In genomic region chr3:68493170-68493585, GRCm38 (mm10) we compare ENCODE assay signal across 7 mouse cellular contexts.
A peak's percentile ranks its signal among the peaks of the same experiment; 100 is the strongest.
DNase-seq lines count a peak whose midpoint lies in the region; ATAC-seq and TF ChIP-seq lines count a peak whose summit lies in the region.

No protein-coding gene starts in this region.

- TF ChIP-seq POLR2A in MEL (IDR thresholded peaks at IDR 0.05; ENCODE audit: control insufficient read depth in 1 of 2, insufficient read depth in 1 of 2, low read depth in 1 of 2, low read length in 2 of 2, poor library complexity in 1 of 2), result no peak
- TF ChIP-seq POLR2A in bone marrow, adult 2 months (IDR thresholded peaks at IDR 0.05; ENCODE audit: borderline replicate concordance, control insufficient read depth, low read depth, low read length), result no peak

- TF ChIP-seq RAD21 in MEL (IDR thresholded peaks at IDR 0.05; ENCODE audit: low read depth, low read length), result no peak

- no peak for TF ChIP-seq CTCF in MEL (IDR thresholded peaks at IDR 0.05 in 2 of 3, conservative IDR thresholded peaks at IDR 0.05 in 1 of 3; ENCODE audit: control insufficient read depth in 1 of 3, insufficient read depth in 1 of 3, low read depth in 2 of 3, low read length in 3 of 3, poor library complexity in 1 of 3, severe bottlenecking in 1 of 3)
- no peak for TF ChIP-seq CTCF in bone marrow, adult 2 months (IDR thresholded peaks at IDR 0.05; ENCODE audit: control insufficient read depth, insufficient read depth, low read length)

- H3K4me2 ChIP-seq in intestine, embryonic 16.5 days (ENCODE audit: low read depth, low read length), result peak overlapping the region; percentile 97
- peak overlapping the region; percentile 88 for H3K4me2 ChIP-seq in liver, embryonic 16.5 days (ENCODE audit: low read depth, low read length)
- H3K4me2 ChIP-seq in neural tube, embryonic 14.5 days (ENCODE audit: low read depth, low read length), result peak overlapping the region; percentile 91

- peak; percentile 78 for ATAC-seq in intestine, embryonic 16.5 days
- peak; percentile 30 for ATAC-seq in liver, embryonic 16.5 days (ENCODE audit: low read depth)
- ATAC-seq in neural tube, embryonic 14.5 days (ENCODE audit: low read depth), result peak; percentile 0; the same call in 1 of the 2 replicates

- peaks cover 15% of the 10 kb centered on the region for H3K79me2 ChIP-seq in MEL (ENCODE audit: control insufficient read depth, insufficient read depth, low read length, poor library complexity)

- H3K9me3 ChIP-seq in MEL (replicated peaks; ENCODE audit: insufficient read depth, low read length), result no peaks in the 10 kb centered on the region
- no peaks in the 10 kb centered on the region for H3K9me3 ChIP-seq in intestine, embryonic 16.5 days (ENCODE audit: control insufficient read depth, low read length)
- no peaks in the 10 kb centered on the region for H3K9me3 ChIP-seq in liver, embryonic 16.5 days (replicated peaks; ENCODE audit: control insufficient read depth, low read length)
- H3K9me3 ChIP-seq in neural tube, embryonic 14.5 days (ENCODE audit: control insufficient read depth, low read length), result no peaks in the 10 kb centered on the region

- peaks cover 0 to 18% of the 10 kb centered on the region in 2 experiments; a peak in 2 of 4 replicates for H3K36me3 ChIP-seq in MEL (ENCODE audit: control insufficient read depth in 1 of 2, insufficient read depth in 2 of 2, low read length in 2 of 2)
- H3K36me3 ChIP-seq in intestine, embryonic 16.5 days (ENCODE audit: control insufficient read depth, insufficient read depth, low read length), result no peaks in the 10 kb centered on the region
- no peaks in the 10 kb centered on the region for H3K36me3 ChIP-seq in liver, embryonic 16.5 days (ENCODE audit: control insufficient read depth, insufficient read depth)
- no peaks in the 10 kb centered on the region for H3K36me3 ChIP-seq in neural tube, embryonic 14.5 days (ENCODE audit: control insufficient read depth, insufficient read depth, low read length)

- WGBS in bone marrow, adult 2 months, result 1% methylated on average over 12 of the region's 12 CpGs
- 4% methylated on average over 12 of the region's 12 CpGs for WGBS in intestine, embryonic 16.5 days
- WGBS in liver, embryonic 16.5 days (ENCODE audit: insufficient replicate concordance), result 3% methylated on average over 12 of the region's 12 CpGs
- 0% methylated on average over 12 of the region's 12 CpGs for WGBS in neural tube, embryonic 14.5 days

- peak overlapping the region; percentile 64 for H3K27ac ChIP-seq in MEL (ENCODE audit: control insufficient read depth, low read depth, low read length)
- no peak overlapping the region; the same call in 1 of the 2 replicates for H3K27ac ChIP-seq in bone marrow, adult 2 months (ENCODE audit: control insufficient read depth, insufficient read depth, low read depth, low read length, poor library complexity)
- H3K27ac ChIP-seq in intestine, embryonic 16.5 days (ENCODE audit: low read length), result peak overlapping the region; percentile 97
- no peak overlapping the region for H3K27ac ChIP-seq in liver, embryonic 16.5 days (ENCODE audit: low read length)
- peak overlapping the region; percentile 81 for H3K27ac ChIP-seq in neural tube, embryonic 14.5 days (ENCODE audit: low read depth, low read length)

- peak overlapping the region; percentile 91 for H3K9ac ChIP-seq in MEL (ENCODE audit: control insufficient read depth, low read depth, low read length, poor library complexity, severe bottlenecking)
- H3K9ac ChIP-seq in intestine, embryonic 16.5 days (ENCODE audit: low read depth, low read length), result peak overlapping the region; percentile 93
- peak overlapping the region; percentile 40; the same call in 1 of the 2 replicates for H3K9ac ChIP-seq in liver, embryonic 16.5 days (ENCODE audit: low read depth, low read length)
- peak overlapping the region; percentile 71 for H3K9ac ChIP-seq in neural tube, embryonic 14.5 days (replicated peaks; ENCODE audit: low read depth, low read length)

- peak overlapping the region; percentile 94 to 98 for H3K4me3 ChIP-seq in MEL (ENCODE audit: control insufficient read depth in 1 of 2, insufficient read depth in 1 of 2, low read depth in 2 of 2, low read length in 2 of 2)
- H3K4me3 ChIP-seq in bone marrow, adult 2 months (replicated peaks; ENCODE audit: control insufficient read depth, low read depth, low read length), result peak overlapping the region; percentile 39
- H3K4me3 ChIP-seq in intestine, embryonic 16.5 days (ENCODE audit: low read length), result peak overlapping the region; percentile 80
- peak overlapping the region; percentile 65 for H3K4me3 ChIP-seq in liver, embryonic 16.5 days (ENCODE audit: low read depth, low read length)
- peak overlapping the region; percentile 72 for H3K4me3 ChIP-seq in neural tube, embryonic 14.5 days (ENCODE audit: low read depth, low read length)

- peaks cover 9 to 18% of the 10 kb centered on the region in 2 experiments for H3K4me1 ChIP-seq in MEL (ENCODE audit: control insufficient read depth in 1 of 2, insufficient read depth in 2 of 2, low read length in 2 of 2)
- no peaks in the 10 kb centered on the region for H3K4me1 ChIP-seq in bone marrow, adult 2 months (ENCODE audit: control insufficient read depth, insufficient read depth, low read length)
- peaks cover 9% of the 10 kb centered on the region for H3K4me1 ChIP-seq in intestine, embryonic 16.5 days (ENCODE audit: control insufficient read depth, insufficient read depth, low read length)
- peaks cover 20% of the 10 kb centered on the region for H3K4me1 ChIP-seq in liver, embryonic 16.5 days (ENCODE audit: control insufficient read depth, low read depth, low read length)
- H3K4me1 ChIP-seq in neural tube, embryonic 14.5 days (ENCODE audit: control insufficient read depth, insufficient read depth, low read length), result 0 out of 2 replicates have a peak, but pooled peaks cover 9% of the 10 kb centered on the region

- H3K27me3 ChIP-seq in MEL (ENCODE audit: control insufficient read depth in 1 of 2, insufficient read depth in 2 of 2, low read length in 2 of 2), result no peaks in the 10 kb centered on the region
- H3K27me3 ChIP-seq in intestine, embryonic 16.5 days (replicated peaks; ENCODE audit: control insufficient read depth, insufficient read depth, low read length), result no peaks in the 10 kb centered on the region
- H3K27me3 ChIP-seq in liver, embryonic 16.5 days (ENCODE audit: control insufficient read depth, insufficient read depth, low read depth, low read length), result peaks cover 36% of the 10 kb centered on the region
- no peaks in the 10 kb centered on the region for H3K27me3 ChIP-seq in neural tube, embryonic 14.5 days (ENCODE audit: control insufficient read depth, insufficient read depth, low read length)

- peak; percentile 60 for DNase-seq in MEL (ENCODE audit: low read depth, low spot score)
- DNase-seq in forelimb bud, embryonic 11.5 days (ENCODE audit: low read depth, low spot score), result peak; percentile 53
- no peak for DNase-seq in cerebellum, adult 11-12 months

- no peak for TF ChIP-seq EP300 in MEL (IDR thresholded peaks at IDR 0.05; ENCODE audit: low read depth in 1 of 2, low read length in 2 of 2)

TF ChIP-seq in MEL, 35 proteins besides CTCF, POLR2A, EP300 and RAD21:
- TF ChIP-seq MAFK (IDR thresholded peaks at IDR 0.05; ENCODE audit: borderline replicate concordance, low read depth, low read length), result no peak
- TF ChIP-seq ZC3H11A (IDR thresholded peaks at IDR 0.05; ENCODE audit: low read depth, low read length), result no peak
- TF ChIP-seq SIN3A (IDR thresholded peaks at IDR 0.05; ENCODE audit: low read length), result no peak
- no peak for TF ChIP-seq POLR2AphosphoS5 (IDR thresholded peaks at IDR 0.05; ENCODE audit: borderline replicate concordance, low read depth, low read length)
- TF ChIP-seq ZNF384 (IDR thresholded peaks at IDR 0.05; ENCODE audit: low read depth, low read length), result no peak
- no peak for TF ChIP-seq MXI1 (IDR thresholded peaks at IDR 0.05; ENCODE audit: low read depth, low read length)
- no peak for TF ChIP-seq ETS1 (IDR thresholded peaks at IDR 0.05; ENCODE audit: low read depth, low read length)
- 0 out of 2 replicates have a peak, but pooled peaks have one; percentile 19 for TF ChIP-seq TBP (IDR thresholded peaks at IDR 0.05; ENCODE audit: low read depth, low read length)
- TF ChIP-seq MYC (IDR thresholded peaks at IDR 0.05; ENCODE audit: low read depth, low read length), result no peak
- TF ChIP-seq ZKSCAN1 (IDR thresholded peaks at IDR 0.05; ENCODE audit: low read depth, low read length), result no peak
- TF ChIP-seq BHLHE40 (IDR thresholded peaks at IDR 0.05; ENCODE audit: borderline replicate concordance, low read depth, low read length), result peak; percentile 64
- TF ChIP-seq KAT2A (conservative IDR thresholded peaks at IDR 0.05; ENCODE audit: low read depth, low read length), result no peak
- no peak for TF ChIP-seq NRF1 (IDR thresholded peaks at IDR 0.05; ENCODE audit: insufficient read depth, low read depth, low read length, poor library complexity, severe bottlenecking)
- TF ChIP-seq E2F4 (IDR thresholded peaks at IDR 0.05; ENCODE audit: borderline replicate concordance, low read depth, low read length), result no peak
- no peak for TF ChIP-seq ELF1 (IDR thresholded peaks at IDR 0.05; ENCODE audit: low read depth, low read length)
- no peak for TF ChIP-seq USF2 (IDR thresholded peaks at IDR 0.05; ENCODE audit: borderline replicate concordance in 1 of 2, insufficient read depth in 1 of 2, low read depth in 1 of 2, low read length in 2 of 2)
- TF ChIP-seq GATA1 (IDR thresholded peaks at IDR 0.05; ENCODE audit: low read depth, low read length), result no peak
- TF ChIP-seq JUND (IDR thresholded peaks at IDR 0.05; ENCODE audit: low read depth, low read length), result no peak
- TF ChIP-seq ZMIZ1 (IDR thresholded peaks at IDR 0.05; ENCODE audit: low read depth, low read length), result no peak
- TF ChIP-seq MYB (IDR thresholded peaks at IDR 0.05; ENCODE audit: low read depth, low read length), result no peak
- TF ChIP-seq CHD2 (IDR thresholded peaks at IDR 0.05; ENCODE audit: low read length), result no peak
- TF ChIP-seq GABPA (IDR thresholded peaks at IDR 0.05; ENCODE audit: low read depth, low read length), result no peak
- 0 out of 2 replicates have a peak, but pooled peaks have one; percentile 14 for TF ChIP-seq MAX (IDR thresholded peaks at IDR 0.05; ENCODE audit: low read length)
- no peak for TF ChIP-seq TAL1 (IDR thresholded peaks at IDR 0.05; ENCODE audit: low read length)

Comparison
In these comparisons a context has a peak if more than half of its experiments do, and no peak if none do; other contexts are left out.
1. H3K27ac ChIP-seq: peak in MEL (single experiment), intestine, embryonic 16.5 days (single experiment) and neural tube, embryonic 14.5 days (single experiment); none in bone marrow, adult 2 months (single experiment) and liver, embryonic 16.5 days (single experiment).
2. H3K4me3 ChIP-seq: peak in every context shown above with its lines; median percentile 96 in MEL; 80 in intestine, embryonic 16.5 days; 72 in neural tube, embryonic 14.5 days; 65 in liver, embryonic 16.5 days; 39 in bone marrow, adult 2 months.
3. H3K9ac ChIP-seq: peak in every context shown above with its lines; median percentile 93 in intestine, embryonic 16.5 days; 91 in MEL; 71 in neural tube, embryonic 14.5 days; 40 in liver, embryonic 16.5 days.
4. ATAC-seq: peak in every context shown above with its lines; median percentile 78 in intestine, embryonic 16.5 days; 30 in liver, embryonic 16.5 days; 0 in neural tube, embryonic 14.5 days.
5. Peak in every context shown above with its lines, with median percentiles within 50 percentile points of each other: H3K4me2 ChIP-seq.